Mouse (Mus musculus) intestine, embryonic 16.5 days (tissue): ENCODE measurements around the gene Unc13b. TPM values are rescaled to one million over a fixed set of nuclear protein-coding genes. Genes with fewer than 3 reads are reported as not detected.

Experiments used
- ATAC-seq: fragments of 200-750 bp; cut with Nextera tagmentation; 2 replicates; pipeline ENCODE4 v1.8.0; 2017; ENCODE audit warnings: moderate TSS enrichment, moderate library complexity
- H3K27ac ChIP-seq: fragments of 300-500 bp; sonication (generic); 2 replicates; pipeline ENCODE4 v1.5.1; 2014; ENCODE audit warnings: mild to moderate bottlenecking, low read length
- H3K27me3 ChIP-seq: fragments of 300-500 bp; sonication (generic); replicated peaks from 2 replicates; pipeline ENCODE4 v1.6.1; 2014; ENCODE audit warnings: low read length, control low read depth, mixed read lengths; ENCODE audit not compliant: control insufficient read depth, insufficient read depth
- H3K36me3 ChIP-seq: fragments of 300-500 bp; sonication (generic); 2 replicates; pipeline ENCODE4 v1.6.1; 2014; ENCODE audit warnings: low read length, control low read depth; ENCODE audit not compliant: control insufficient read depth, insufficient read depth
- H3K4me1 ChIP-seq: fragments of 300-500 bp; sonication (generic); 2 replicates; pipeline ENCODE4 v1.6.1; 2014; ENCODE audit warnings: low read length, control low read depth, mixed read lengths; ENCODE audit not compliant: control insufficient read depth, insufficient read depth
- H3K4me2 ChIP-seq: fragments of 300-500 bp; sonication (generic); 2 replicates; pipeline ENCODE4 v1.6.1; 2014; ENCODE audit warnings: low read depth, low read length, control low read depth
- H3K4me3 ChIP-seq: fragments of 300-500 bp; sonication (generic); 2 replicates; pipeline ENCODE4 v1.5.1; 2014; ENCODE audit warnings: mild to moderate bottlenecking, low read length
- H3K9ac ChIP-seq: fragments of 300-500 bp; sonication (generic); 2 replicates; pipeline ENCODE4 v1.6.1; 2014; ENCODE audit warnings: low read depth, low read length
- H3K9me3 ChIP-seq: fragments of 300-500 bp; sonication (generic); 2 replicates; pipeline ENCODE4 v1.6.1; 2016; ENCODE audit warnings: low read length, control low read depth; ENCODE audit not compliant: control insufficient read depth
- WGBS: fragments of 180-500 bp; shearing (Covaris S2); extraction: QIAGEN DNeasy Blood & Tissue Kit; methylation state at CpG from one replicate; pipeline ENCODE4 v1.1.7; 2014; 5-methylcytosine and 5-hydroxymethylcytosine counted together
- polyA plus RNA-seq: library from polyadenylated mRNA; unstranded; fragments of >200 nt; fragmentation: Nextera tagmentation; extraction: Ambion mirVana; gene quantifications from 2 replicates; pipeline ENCODE4 v1.2.1, GENCODE M21; 2015

The Unc13b gene
- polyA plus RNA-seq, 1 experiment from 2014 or later = 3.9 TPM

GRCm38 (mm10) chr4:43231821-43232220 is 173.1 kb downstream of the Unc13b start:
- H3K4me1 ChIP-seq = no peaks in the 10 kb centered on the region
- ATAC-seq = no peak
- no peak overlapping the region for H3K4me2 ChIP-seq
- no peaks in the 10 kb centered on the region for H3K36me3 ChIP-seq
- H3K4me3 ChIP-seq = no peak overlapping the region
- 88% methylated on average over 3 of the region's 3 CpGs for WGBS
- H3K9me3 ChIP-seq = no peaks in the 10 kb centered on the region
- H3K27ac ChIP-seq = no peak overlapping the region
- H3K27me3 ChIP-seq = no peaks in the 10 kb centered on the region
- H3K9ac ChIP-seq = no peak overlapping the region

DNA sequence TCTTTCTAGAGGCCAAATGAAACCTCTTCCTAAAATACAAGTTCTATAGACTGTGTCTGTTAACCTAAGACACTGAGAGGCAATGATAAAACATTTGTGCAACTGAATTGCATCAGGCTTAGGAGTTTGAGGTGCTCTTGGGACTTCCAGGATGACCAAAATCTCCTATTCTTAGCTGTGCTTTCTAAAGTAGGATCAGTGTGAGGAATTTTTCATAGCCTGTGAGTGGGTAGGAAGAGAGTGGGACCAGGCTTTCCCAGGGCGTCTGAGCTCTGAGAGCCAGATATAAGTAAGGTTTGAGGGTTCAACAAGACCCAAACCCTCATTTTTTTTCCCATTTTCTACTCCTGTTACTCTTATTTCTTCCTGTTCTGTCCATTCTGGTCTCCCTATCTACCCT is 174.2 kb downstream of the Unc13b start:
- no peak overlapping the region for H3K9ac ChIP-seq
- no peak overlapping the region for H3K27ac ChIP-seq
- no peaks in the 10 kb centered on the region for H3K4me1 ChIP-seq
- no peaks in the 10 kb centered on the region for H3K36me3 ChIP-seq
- no peak overlapping the region for H3K4me3 ChIP-seq
- H3K27me3 ChIP-seq = no peaks in the 10 kb centered on the region
- no peaks in the 10 kb centered on the region for H3K9me3 ChIP-seq
- no peak for ATAC-seq
- no peak overlapping the region for H3K4me2 ChIP-seq
- WGBS = 89% methylated on average over 1 of the region's 1 CpGs

GRCm38 (mm10) chr4:43233489-43233888 is 174.7 kb downstream of the Unc13b start:
- Histone ChIP-seq H3K9ac (no peak overlapping the region), H3K27ac (no peak overlapping the region), H3K36me3 (no peaks in the 10 kb centered on the region), H3K27me3 (no peaks in the 10 kb centered on the region), H3K4me3 (no peak overlapping the region), H3K9me3 (no peaks in the 10 kb centered on the region), H3K4me1 (no peaks in the 10 kb centered on the region), H3K4me2 (no peak overlapping the region)
- WGBS = 92% methylated on average over 6 of the region's 6 CpGs
- ATAC-seq = no peak

GRCm38 (mm10) chr4:43236898-43237297 is 178.1 kb downstream of the Unc13b start:
- no peaks in the 10 kb centered on the region for H3K36me3 ChIP-seq
- no peaks in the 10 kb centered on the region for H3K4me1 ChIP-seq
- 91% methylated on average over 9 of the region's 9 CpGs for WGBS
- no peaks in the 10 kb centered on the region for H3K27me3 ChIP-seq
- no peak for ATAC-seq
- H3K4me2 ChIP-seq = no peak overlapping the region
- no peak overlapping the region for H3K27ac ChIP-seq
- no peak overlapping the region for H3K4me3 ChIP-seq
- H3K9me3 ChIP-seq = no peaks in the 10 kb centered on the region
- no peak overlapping the region for H3K9ac ChIP-seq

GRCm38 (mm10) chr4:43240716-43241115 is 182.0 kb downstream of the Unc13b start:
- no peak overlapping the region for H3K9ac ChIP-seq
- H3K9me3 ChIP-seq = no peaks in the 10 kb centered on the region
- H3K4me1 ChIP-seq = no peaks in the 10 kb centered on the region
- no peak overlapping the region for H3K4me2 ChIP-seq
- no peak overlapping the region for H3K4me3 ChIP-seq
- H3K36me3 ChIP-seq = no peaks in the 10 kb centered on the region
- no peak overlapping the region for H3K27ac ChIP-seq
- ATAC-seq = no peak
- no peaks in the 10 kb centered on the region for H3K27me3 ChIP-seq
- WGBS = 92% methylated on average over 1 of the region's 1 CpGs

DNA sequence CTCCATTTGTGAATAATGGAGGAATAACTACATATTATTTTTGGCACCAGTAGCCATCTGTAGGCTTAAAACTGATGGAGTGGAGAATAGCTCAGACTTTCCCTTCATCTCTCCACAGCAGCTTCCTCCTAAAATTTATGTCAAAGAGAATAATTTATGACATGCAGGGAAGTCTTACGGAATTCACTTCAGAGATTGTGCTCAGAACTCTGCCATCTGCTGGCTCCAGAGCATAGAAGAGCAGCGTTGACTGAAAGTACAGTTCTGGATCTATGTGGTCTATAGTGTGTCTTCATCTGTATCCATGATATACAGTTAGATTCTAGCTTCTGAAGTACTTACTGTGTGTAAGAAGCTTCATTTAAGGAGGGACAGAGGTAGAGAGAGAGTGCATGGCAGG is 185.3 kb downstream of the Unc13b start:
- no peak for ATAC-seq
- no peaks in the 10 kb centered on the region for H3K27me3 ChIP-seq
- no peak overlapping the region for H3K4me3 ChIP-seq
- H3K36me3 ChIP-seq = no peaks in the 10 kb centered on the region
- no peak overlapping the region for H3K9ac ChIP-seq
- no peak overlapping the region for H3K27ac ChIP-seq
- H3K9me3 ChIP-seq = no peaks in the 10 kb centered on the region
- WGBS = 46% methylated on average over 2 of the region's 2 CpGs
- no peak overlapping the region for H3K4me2 ChIP-seq
- no peaks in the 10 kb centered on the region for H3K4me1 ChIP-seq

DNA sequence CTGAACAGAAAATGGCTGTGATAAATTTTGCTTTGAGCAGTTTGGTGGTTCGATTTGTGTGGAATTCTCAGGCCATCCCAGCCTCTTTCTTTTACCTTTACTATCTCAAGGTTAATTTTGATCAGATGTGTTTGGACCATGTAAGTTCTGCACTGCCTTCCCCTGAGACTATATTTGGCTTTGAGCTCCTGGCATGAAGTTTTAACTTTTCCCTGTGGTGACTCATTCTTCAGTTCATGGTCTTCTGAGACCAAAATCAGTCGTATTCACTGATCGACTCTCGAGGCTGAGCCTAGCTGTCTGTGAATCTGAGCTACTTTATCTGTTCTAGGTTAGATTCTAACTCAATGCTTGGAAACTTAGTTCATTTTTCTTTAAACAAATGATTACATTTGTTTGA is 187.0 kb downstream of the Unc13b start:
- no peak for ATAC-seq
- Histone ChIP-seq H3K36me3 (no peaks in the 10 kb centered on the region), H3K4me1 (no peaks in the 10 kb centered on the region), H3K4me3 (no peak overlapping the region), H3K27ac (no peak overlapping the region), H3K27me3 (no peaks in the 10 kb centered on the region), H3K9me3 (no peaks in the 10 kb centered on the region), H3K4me2 (no peak overlapping the region), H3K9ac (no peak overlapping the region)
- 86% methylated on average over 4 of the region's 4 CpGs for WGBS

DNA sequence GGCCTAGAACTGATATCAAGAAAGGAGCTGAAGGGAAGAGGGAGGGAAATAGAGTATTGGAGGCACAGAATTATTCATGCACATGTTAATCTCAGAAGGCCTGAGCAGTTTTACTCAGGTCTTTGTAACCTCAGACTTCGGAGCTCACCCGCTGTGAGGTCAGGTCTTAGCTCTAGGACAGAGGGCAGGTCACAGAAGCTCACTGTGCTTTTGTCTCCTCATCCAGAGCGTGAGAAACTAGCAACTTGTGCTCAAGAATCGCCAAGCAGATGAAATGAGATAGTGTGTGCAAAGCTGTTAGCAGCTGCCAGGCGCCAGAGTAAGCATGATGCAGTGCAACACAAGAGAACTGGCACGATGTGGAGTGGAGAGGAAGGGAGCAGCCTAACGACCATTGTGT is 189.3 kb downstream of the Unc13b start:
- Histone ChIP-seq H3K4me2 (no peak overlapping the region), H3K4me1 (no peaks in the 10 kb centered on the region), H3K4me3 (no peak overlapping the region), H3K27ac (no peak overlapping the region), H3K27me3 (no peaks in the 10 kb centered on the region), H3K9ac (no peak overlapping the region), H3K9me3 (no peaks in the 10 kb centered on the region), H3K36me3 (no peaks in the 10 kb centered on the region)
- ATAC-seq = no peak
- 73% methylated on average over 7 of the region's 7 CpGs for WGBS

- Histone ChIP-seq H3K4me3 (no peak overlapping the region), H3K27me3 (no peaks in the 10 kb centered on the region), H3K36me3 (no peaks in the 10 kb centered on the region), H3K9ac (no peak overlapping the region), H3K4me1 (no peaks in the 10 kb centered on the region), H3K27ac (no peak overlapping the region), H3K9me3 (no peaks in the 10 kb centered on the region), H3K4me2 (no peak overlapping the region)
- no peak for ATAC-seq
- WGBS = 79% methylated on average over 2 of the region's 2 CpGs
These were observed 190.2 kb downstream of the Unc13b start for GRCm38 (mm10) chr4:43248909-43249308.

- H3K27ac ChIP-seq = no peak overlapping the region
- H3K4me3 ChIP-seq = no peak overlapping the region
- no peaks in the 10 kb centered on the region for H3K9me3 ChIP-seq
- H3K9ac ChIP-seq = no peak overlapping the region
- ATAC-seq = no peak
- H3K27me3 ChIP-seq = no peaks in the 10 kb centered on the region
- WGBS = 67% methylated on average over 6 of the region's 6 CpGs
- no peaks in the 10 kb centered on the region for H3K36me3 ChIP-seq
- H3K4me1 ChIP-seq = no peaks in the 10 kb centered on the region
- no peak overlapping the region for H3K4me2 ChIP-seq
These were observed 192.5 kb downstream of the Unc13b start for GRCm38 (mm10) chr4:43251269-43251668.
